Mouse (Mus musculus) liver, embryonic 16.5 days (tissue): Measurements from ENCODE around the gene Akip1. TPM values are rescaled to one million over a fixed set of nuclear protein-coding genes. Genes with fewer than 3 reads are reported as not detected.

Experiments used
- ATAC-seq: fragments of 200-750 bp; cut with Nextera tagmentation; 2 replicates; pipeline ENCODE4 v1.8.0; 2017; ENCODE audit warnings: low read depth, mild to moderate bottlenecking, moderate number of reproducible peaks, moderate library complexity
- H3K27ac ChIP-seq: fragments of 300-500 bp; sonication (generic); 2 replicates; pipeline ENCODE4 v1.5.1; 2014; ENCODE audit warnings: mild to moderate bottlenecking, low read length
- H3K27me3 ChIP-seq: fragments of 300-500 bp; sonication (generic); 2 replicates; pipeline ENCODE4 v1.6.1; 2014; ENCODE audit warnings: low read depth, low read length, mixed read lengths; ENCODE audit not compliant: control insufficient read depth, insufficient read depth
- H3K36me3 ChIP-seq: fragments of 300-500 bp; sonication (generic); 2 replicates; pipeline ENCODE4 v1.6.1; 2014; ENCODE audit warnings: mild to moderate bottlenecking; ENCODE audit not compliant: control insufficient read depth, insufficient read depth
- H3K4me1 ChIP-seq: fragments of 300-500 bp; sonication (generic); 2 replicates; pipeline ENCODE4 v1.6.1; 2014; ENCODE audit warnings: low read depth, low read length, mixed read lengths; ENCODE audit not compliant: control insufficient read depth
- H3K4me2 ChIP-seq: fragments of 300-500 bp; sonication (generic); 2 replicates; pipeline ENCODE4 v1.6.1; 2014; ENCODE audit warnings: low read depth, low read length, mixed read lengths
- H3K4me3 ChIP-seq: fragments of 300-500 bp; sonication (generic); 2 replicates; pipeline ENCODE4 v1.5.1; 2014; ENCODE audit warnings: low read depth, mild to moderate bottlenecking, low read length
- H3K9ac ChIP-seq: fragments of 300-500 bp; sonication (generic); 2 replicates; pipeline ENCODE4 v1.6.1; 2014; ENCODE audit warnings: low read depth, low read length
- H3K9me3 ChIP-seq: fragments of 300-500 bp; sonication (generic); replicated peaks from 2 replicates; pipeline ENCODE4 v1.6.1; 2016; ENCODE audit warnings: low read length; ENCODE audit not compliant: control insufficient read depth
- WGBS: fragments of 180-500 bp; shearing (Covaris S2); extraction: QIAGEN DNeasy Blood & Tissue Kit; methylation state at CpG from one replicate; pipeline ENCODE4 v1.1.7; 2014; ENCODE audit not compliant: insufficient replicate concordance; 5-methylcytosine and 5-hydroxymethylcytosine counted together
- polyA plus RNA-seq: library from polyadenylated mRNA; unstranded; fragments of >200 nt; fragmentation: Nextera tagmentation; extraction: Ambion mirVana; gene quantifications from 2 replicates; pipeline ENCODE4 v1.2.1, GENCODE M21; 2015

Gene Akip1
- polyA plus RNA-seq, 1 experiment from 2014 or later = 28.9 TPM

DNA sequence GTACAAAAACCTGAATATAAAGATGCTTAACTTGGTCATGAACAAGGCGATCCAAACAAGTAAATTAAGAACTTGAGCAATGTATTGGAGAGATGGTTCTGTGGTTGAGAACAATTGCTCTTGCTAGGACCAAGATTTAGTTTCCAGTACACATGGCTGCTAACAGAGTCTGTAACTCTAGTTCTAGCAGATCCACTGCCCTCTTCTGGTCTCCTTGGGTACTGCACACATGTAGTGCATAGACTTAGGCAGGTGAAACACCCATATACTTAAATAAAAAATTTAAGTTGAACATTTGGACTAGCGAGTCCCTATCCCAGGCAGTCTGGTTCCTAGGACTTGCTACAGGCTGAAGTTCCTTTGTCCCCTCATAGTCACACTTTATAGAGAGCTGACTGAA is 19.1 kb downstream of the Akip1 start:
- H3K9me3 ChIP-seq = no peaks in the 10 kb centered on the region; the same call in 1 of the 2 replicates

DNA sequence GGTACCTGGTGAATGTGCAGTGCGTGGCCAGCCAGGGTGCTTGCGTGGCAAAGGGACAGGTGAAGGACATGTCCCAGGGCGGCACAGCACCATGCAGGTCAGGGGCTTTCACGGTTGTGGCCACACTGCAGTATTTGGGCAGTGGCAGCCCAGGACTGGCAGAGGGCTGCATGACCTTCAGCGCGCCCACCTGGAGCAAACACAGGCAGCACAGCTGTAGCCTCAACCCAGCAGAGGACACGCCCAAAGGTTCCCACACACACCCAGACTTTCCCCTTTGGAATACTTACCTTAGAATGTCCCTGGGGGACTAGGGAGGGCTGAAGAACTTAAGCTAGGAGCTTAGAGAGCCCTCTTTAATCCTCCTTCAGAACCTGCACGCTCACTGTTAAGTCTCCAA is 19.6 kb downstream of the Akip1 start:
- no peaks in the 10 kb centered on the region for H3K4me1 ChIP-seq
- H3K4me2 ChIP-seq = no peak overlapping the region
- H3K9ac ChIP-seq = no peak overlapping the region
- no peaks in the 10 kb centered on the region for H3K36me3 ChIP-seq
- no peak for ATAC-seq
- no peaks in the 10 kb centered on the region; the same call in 1 of the 2 replicates for H3K9me3 ChIP-seq
- no peak overlapping the region for H3K27ac ChIP-seq
- H3K27me3 ChIP-seq = no peaks in the 10 kb centered on the region
- H3K4me3 ChIP-seq = no peak overlapping the region
- WGBS = 83% methylated on average over 8 of the region's 8 CpGs

More for the DNA sequence above, 19.1 kb downstream of the Akip1 start:
- H3K4me2 ChIP-seq = no peak overlapping the region
- H3K27me3 ChIP-seq = no peaks in the 10 kb centered on the region
- no peaks in the 10 kb centered on the region for H3K36me3 ChIP-seq
- H3K27ac ChIP-seq = no peak overlapping the region
- no peak overlapping the region for H3K4me3 ChIP-seq
- H3K4me1 ChIP-seq = no peaks in the 10 kb centered on the region
- ATAC-seq = no peak
- no peak overlapping the region for H3K9ac ChIP-seq
- 81% methylated on average over 2 of the region's 2 CpGs for WGBS

DNA sequence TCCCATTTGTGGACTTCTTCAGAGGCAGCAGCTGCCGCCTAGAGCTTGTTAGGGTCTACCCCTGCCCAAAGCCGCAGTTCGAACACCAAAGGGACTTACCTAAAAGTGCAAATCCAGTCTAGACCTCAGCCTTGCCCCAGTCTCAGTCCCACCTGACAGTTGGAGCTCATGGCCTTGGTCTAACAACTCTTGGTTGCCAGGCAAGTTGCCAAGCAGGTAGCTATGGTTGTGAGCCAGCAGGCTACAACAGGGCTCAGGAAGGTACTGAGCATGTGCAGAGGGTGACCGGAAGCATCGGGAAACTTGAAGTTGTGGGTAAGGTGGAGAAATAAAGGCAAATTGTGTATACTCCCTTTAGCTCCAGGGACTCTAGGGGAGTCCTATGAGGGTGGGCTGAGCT is 20.2 kb downstream of the Akip1 start, which contains the start of gene BC051019:
Gene BC051019 (minus strand): TSS at position 154 of the 400 bp plus-strand sequence.
- ATAC-seq = no peak
- 84% methylated on average over 5 of the region's 5 CpGs for WGBS
- Histone ChIP-seq H3K4me3 (no peak within 1 kb of the TSS), H3K4me1 (no peaks in the 10 kb centered on the region), H3K9me3 (no peaks in the 10 kb centered on the region; the same call in 1 of the 2 replicates), H3K27me3 (no peaks in the 10 kb centered on the region), H3K27ac (no peak within 1 kb of the TSS), H3K36me3 (no peaks in the 10 kb centered on the region), H3K9ac (no peak within 1 kb of the TSS), H3K4me2 (no peak within 1 kb of the TSS)

DNA sequence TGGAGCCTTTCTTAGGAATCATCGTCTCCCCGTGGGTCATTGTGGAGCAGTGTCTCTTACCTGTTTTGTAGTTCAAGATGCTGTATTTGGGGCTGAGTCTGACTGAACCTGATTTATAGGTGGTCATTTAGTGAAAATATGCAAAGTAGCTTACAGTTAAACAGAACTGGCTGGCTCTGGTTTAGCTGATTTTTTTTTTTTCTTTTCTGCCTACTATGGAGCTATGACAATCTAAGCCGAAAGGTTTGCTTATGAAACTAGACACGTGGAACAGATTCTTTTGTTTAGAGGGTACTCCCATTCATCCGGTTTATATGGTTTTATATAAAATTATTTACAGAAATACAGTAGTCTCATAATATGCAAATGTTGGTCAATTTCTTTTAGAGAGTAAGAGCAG is 28.1 kb downstream of the Akip1 start, which contains the start of gene Ascl3:
Gene Ascl3 (minus strand): TSS at position 101 of the 400 bp plus-strand sequence.
- no peaks in the 10 kb centered on the region for H3K27me3 ChIP-seq

DNA sequence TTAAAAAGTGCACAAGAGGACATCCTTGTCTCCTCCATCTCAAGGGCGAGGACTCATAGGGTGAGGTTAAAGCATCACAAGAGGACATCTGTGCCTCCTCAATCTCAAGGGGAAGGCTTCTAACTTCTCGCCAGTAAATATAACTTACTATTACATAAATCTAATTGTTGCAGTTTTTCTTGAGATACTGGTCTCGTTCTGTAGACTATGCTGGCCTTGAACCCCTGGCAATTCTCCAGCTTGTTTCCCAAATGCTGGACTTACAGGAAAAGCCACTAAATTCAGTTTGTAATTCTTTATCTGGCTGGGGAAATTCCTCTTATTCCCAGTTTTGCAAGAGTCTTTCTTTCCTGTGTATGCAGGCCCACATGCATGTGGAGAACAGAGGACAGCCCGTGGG is 31.3 kb downstream of the Akip1 start:
- no peak overlapping the region for H3K4me2 ChIP-seq
- H3K9me3 ChIP-seq = no peaks in the 10 kb centered on the region
- ATAC-seq = no peak
- no peaks in the 10 kb centered on the region for H3K27me3 ChIP-seq
- WGBS = 67% methylated on average over 4 of the region's 4 CpGs
- H3K36me3 ChIP-seq = no peaks in the 10 kb centered on the region; the same call in 1 of the 2 replicates
- H3K9ac ChIP-seq = no peak overlapping the region
- H3K27ac ChIP-seq = no peak overlapping the region
- no peaks in the 10 kb centered on the region for H3K4me1 ChIP-seq
- H3K4me3 ChIP-seq = no peak overlapping the region

More for the DNA sequence above, 28.1 kb downstream of the Akip1 start, which contains the start of gene Ascl3:
- 75% methylated on average over 5 of the region's 5 CpGs for WGBS
- no peak for ATAC-seq
- Histone ChIP-seq H3K4me3 (no peak within 1 kb of the TSS), H3K9me3 (no peaks in the 10 kb centered on the region), H3K4me1 (no peaks in the 10 kb centered on the region), H3K9ac (no peak within 1 kb of the TSS), H3K27ac (no peak within 1 kb of the TSS), H3K4me2 (no peak within 1 kb of the TSS), H3K36me3 (no peaks in the 10 kb centered on the region; the same call in 1 of the 2 replicates)

DNA sequence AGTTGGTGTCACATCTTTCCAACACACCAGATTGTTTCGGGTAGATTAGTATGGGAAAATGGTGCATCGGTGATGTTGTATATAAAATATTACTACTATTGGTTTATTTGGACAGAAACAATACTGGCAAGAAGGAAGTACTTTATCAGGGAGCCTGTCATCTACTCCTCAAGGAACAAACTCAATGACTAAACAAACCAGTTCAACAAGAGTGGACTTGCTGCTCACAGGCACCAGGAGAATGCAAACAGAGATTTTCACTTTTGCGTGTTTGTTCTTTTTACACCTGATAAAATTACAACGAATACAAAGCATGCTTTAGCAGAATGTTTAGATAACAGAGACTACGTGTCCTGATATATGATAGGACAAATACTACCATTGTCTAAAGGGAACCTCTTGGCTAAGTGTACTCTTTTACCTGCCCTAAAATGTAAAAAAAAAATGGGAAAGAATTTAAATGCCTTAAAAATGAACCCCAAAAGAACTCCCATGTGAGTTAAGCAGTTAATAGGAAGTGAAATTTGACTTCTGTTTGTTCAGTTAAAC is 36.4 kb downstream of the Akip1 start:
- no peak for ATAC-seq
- Histone ChIP-seq H3K9me3 (no peaks in the 10 kb centered on the region), H3K27me3 (no peaks in the 10 kb centered on the region), H3K4me3 (no peak overlapping the region), H3K4me1 (no peaks in the 10 kb centered on the region), H3K36me3 (peaks cover 3% of the 10 kb centered on the region; the same call in 1 of the 2 replicates), H3K4me2 (no peak overlapping the region), H3K9ac (no peak overlapping the region), H3K27ac (no peak overlapping the region)
- WGBS = 68% methylated on average over 5 of the region's 5 CpGs

DNA sequence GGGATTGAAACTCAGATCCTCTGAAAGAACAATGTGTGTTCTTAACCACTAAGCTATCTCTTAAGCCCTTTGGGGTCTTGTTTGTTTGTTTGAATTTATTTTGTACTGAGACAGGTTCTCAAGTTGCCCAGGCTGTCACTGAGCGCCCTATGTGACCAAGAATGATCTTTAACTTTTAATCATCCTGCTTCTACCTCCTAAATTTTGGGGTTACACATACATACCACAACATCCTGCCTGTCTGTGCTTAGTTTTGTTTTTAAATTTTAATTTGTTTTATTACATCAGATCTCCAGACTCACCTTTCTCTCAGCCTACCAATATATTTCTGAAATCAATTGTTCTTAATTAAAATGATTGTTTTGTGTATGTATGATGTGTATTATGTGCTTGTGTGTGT is 37.6 kb downstream of the Akip1 start:
- H3K9me3 ChIP-seq = no peaks in the 10 kb centered on the region
- H3K27me3 ChIP-seq = no peaks in the 10 kb centered on the region
- no peaks in the 10 kb centered on the region for H3K4me1 ChIP-seq
- peaks cover 6% of the 10 kb centered on the region; the same call in 1 of the 2 replicates for H3K36me3 ChIP-seq
- no peak overlapping the region for H3K9ac ChIP-seq
- WGBS = 74% methylated on average over 1 of the region's 1 CpGs
- H3K27ac ChIP-seq = no peak overlapping the region
- no peak overlapping the region for H3K4me3 ChIP-seq
- no peak overlapping the region for H3K4me2 ChIP-seq
- ATAC-seq = no peak

DNA sequence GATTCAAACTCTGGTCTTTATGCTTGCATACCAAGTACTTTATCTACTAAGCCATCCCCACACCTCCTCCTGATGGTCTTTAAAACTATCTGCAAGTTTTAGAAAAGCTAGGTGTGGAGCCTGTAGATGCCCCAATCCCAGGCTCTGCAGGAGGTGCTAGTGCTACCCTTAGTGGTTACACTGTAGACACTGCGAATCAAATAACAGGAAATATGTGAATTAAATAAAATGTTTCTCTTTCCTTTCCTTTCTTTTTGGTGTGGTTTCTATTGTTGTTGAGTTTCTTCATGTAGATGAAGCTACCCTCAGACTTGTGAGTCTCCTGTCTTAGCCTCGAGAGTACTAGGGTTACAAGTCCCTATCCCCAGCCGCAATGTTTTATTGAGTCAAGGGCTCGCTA is 38.2 kb downstream of the Akip1 start:
- H3K9me3 ChIP-seq = no peaks in the 10 kb centered on the region
- H3K4me2 ChIP-seq = no peak overlapping the region
- 74% methylated on average over 4 of the region's 4 CpGs for WGBS
- no peaks in the 10 kb centered on the region for H3K27me3 ChIP-seq
- H3K36me3 ChIP-seq = peaks cover 9% of the 10 kb centered on the region
- H3K4me1 ChIP-seq = no peaks in the 10 kb centered on the region
- no peak for ATAC-seq
- no peak overlapping the region for H3K27ac ChIP-seq
- H3K9ac ChIP-seq = no peak overlapping the region
- H3K4me3 ChIP-seq = no peak overlapping the region

DNA sequence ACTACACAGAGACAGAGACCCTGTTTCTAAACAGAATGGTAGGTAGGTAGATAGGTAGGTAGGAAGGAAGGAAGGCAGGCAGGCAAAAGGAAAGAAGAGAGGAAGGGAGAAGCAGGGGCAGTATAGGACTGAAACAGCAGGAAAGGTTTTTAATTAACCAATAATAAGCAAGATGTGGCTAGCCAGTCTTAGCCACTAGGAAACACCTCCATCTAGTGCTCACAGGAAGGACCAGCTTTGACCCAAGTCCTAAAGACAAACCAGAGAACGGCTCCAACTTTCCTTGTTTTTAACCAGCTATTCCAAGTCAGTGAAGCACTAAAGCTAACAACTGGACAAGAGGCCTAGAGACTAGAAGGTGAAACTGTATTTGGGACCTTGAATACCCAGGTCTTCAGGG is 44.3 kb downstream of the Akip1 start:
- Histone ChIP-seq H3K9me3 (no peaks in the 10 kb centered on the region), H3K27me3 (no peaks in the 10 kb centered on the region), H3K4me3 (no peak overlapping the region), H3K27ac (no peak overlapping the region), H3K4me2 (no peak overlapping the region), H3K9ac (no peak overlapping the region), H3K4me1 (peaks cover 5% of the 10 kb centered on the region), H3K36me3 (peaks cover 9% of the 10 kb centered on the region)
- no peak for ATAC-seq
- WGBS = 65% methylated on average over 1 of the region's 1 CpGs
